Mouse (Mus musculus): ENCODE measurements around the gene Capns1. TPM values are rescaled to one million over a fixed set of nuclear protein-coding genes. Genes with fewer than 3 reads are reported as not detected.

The Capns1 gene
- polyA plus RNA-seq, 1 experiment from 2014 or later: 54.9 TPM

DNA sequence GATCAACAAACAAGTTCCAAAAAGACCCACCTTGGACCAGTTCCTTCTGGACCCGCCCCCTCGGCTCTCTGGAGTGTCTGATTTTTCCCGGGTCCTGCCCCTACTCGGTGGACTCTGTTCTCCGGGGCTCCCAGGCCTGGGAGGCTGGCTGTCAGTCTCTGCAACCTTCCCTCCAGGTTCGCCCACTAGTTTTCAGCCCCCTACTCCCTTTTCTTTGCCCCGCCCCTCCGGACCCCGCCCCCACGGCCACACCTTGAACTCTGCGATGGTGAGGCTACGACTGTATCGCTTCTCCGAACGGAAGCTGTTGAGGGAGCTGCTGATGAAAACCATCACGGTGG is 32.7 kb upstream of the Capns1 start:
- Histone ChIP-seq H3K36me3 (ENCODE audit: control insufficient read depth, insufficient read depth, low read length) (peaks cover 6% of the 10 kb centered on the region; the same call in 1 of the 2 replicates), H3K9ac (ENCODE audit: low read depth, low read length) (peak overlapping the region; percentile 62), H3K27ac (ENCODE audit: low read depth, low read length) (no peak overlapping the region), H3K27me3 (replicated peaks; ENCODE audit: control insufficient read depth, insufficient read depth, low read length) (no peaks in the 10 kb centered on the region), H3K4me2 (peak overlapping the region; percentile 68), H3K4me1 (replicated peaks; ENCODE audit: control insufficient read depth, insufficient read depth, low read length) (peaks cover 5% of the 10 kb centered on the region), H3K4me3 (ENCODE audit: low read depth, low read length) (peak overlapping the region; percentile 79), H3K9me3 (ENCODE audit: control insufficient read depth, low read length) (no peaks in the 10 kb centered on the region)
- no peak for DNase-seq (ENCODE audit: low spot score)
- under 1% methylated on average over 16 of the region's 16 CpGs for WGBS
- peak; percentile 42; the same call in 1 of the 2 replicates for ATAC-seq (replicated peaks; ENCODE audit: low FRiP score)

DNA sequence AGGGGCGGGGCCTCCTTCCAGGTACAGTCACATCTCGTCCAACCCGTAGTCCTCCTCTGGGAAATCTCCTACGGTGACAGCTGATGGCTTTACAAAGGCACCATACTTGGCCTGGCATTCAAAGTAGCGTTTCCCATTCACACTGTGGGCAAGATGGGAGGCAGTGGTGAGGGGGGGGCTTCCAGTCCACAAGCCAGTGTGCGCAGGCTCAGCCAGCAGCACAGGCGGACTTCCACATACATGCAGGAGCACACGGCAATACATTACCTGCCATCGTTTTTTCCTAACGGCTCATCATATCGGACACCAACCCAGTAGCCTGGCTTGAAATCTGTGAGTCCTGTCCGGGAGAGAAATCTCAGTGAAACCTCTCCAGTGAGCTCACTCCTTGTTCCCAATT is 25.6 kb upstream of the Capns1 start:
- no peak overlapping the region for H3K4me3 ChIP-seq (ENCODE audit: low read depth, low read length)
- no peak overlapping the region for H3K4me2 ChIP-seq
- DNase-seq (ENCODE audit: low spot score): no peak
- H3K36me3 ChIP-seq (ENCODE audit: control insufficient read depth, insufficient read depth, low read length): peaks cover 23% of the 10 kb centered on the region
- no peaks in the 10 kb centered on the region for H3K27me3 ChIP-seq (replicated peaks; ENCODE audit: control insufficient read depth, insufficient read depth, low read length)
- H3K4me1 ChIP-seq (replicated peaks; ENCODE audit: control insufficient read depth, insufficient read depth, low read length): peaks cover 4% of the 10 kb centered on the region; the same call in 1 of the 2 replicates
- WGBS: 91% methylated on average over 12 of the region's 12 CpGs
- H3K9me3 ChIP-seq (ENCODE audit: control insufficient read depth, low read length): no peaks in the 10 kb centered on the region
- H3K9ac ChIP-seq (ENCODE audit: low read depth, low read length): no peak overlapping the region
- H3K27ac ChIP-seq (ENCODE audit: low read depth, low read length): no peak overlapping the region
- no peak for ATAC-seq (replicated peaks; ENCODE audit: low FRiP score)

DNA sequence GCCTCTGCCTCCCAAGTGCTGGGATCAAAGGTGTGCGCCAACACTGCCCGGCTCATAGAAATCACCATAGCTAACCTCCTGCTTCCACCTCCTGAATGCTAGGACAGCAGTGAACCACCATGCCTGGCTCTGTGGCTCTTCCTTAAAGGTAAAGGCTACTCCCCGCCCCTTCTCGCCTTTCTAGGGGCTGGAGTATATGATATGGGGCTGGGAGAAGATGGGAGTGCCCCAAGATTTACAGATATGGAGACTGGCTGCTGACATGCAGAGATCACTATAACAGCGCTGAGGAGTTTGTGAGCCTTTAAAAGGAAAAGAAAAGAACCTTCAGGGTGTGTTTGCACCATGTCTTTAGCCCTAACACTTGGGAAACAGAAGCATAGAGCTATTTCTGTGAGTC is 23.6 kb upstream of the Capns1 start:
- no peak for DNase-seq (ENCODE audit: low spot score)
- H3K27me3 ChIP-seq (replicated peaks; ENCODE audit: control insufficient read depth, insufficient read depth, low read length): no peaks in the 10 kb centered on the region
- WGBS: 82% methylated on average over 5 of the region's 5 CpGs
- H3K9ac ChIP-seq (ENCODE audit: low read depth, low read length): no peak overlapping the region
- H3K27ac ChIP-seq (ENCODE audit: low read depth, low read length): no peak overlapping the region
- no peaks in the 10 kb centered on the region for H3K9me3 ChIP-seq (ENCODE audit: control insufficient read depth, low read length)
- H3K4me2 ChIP-seq: no peak overlapping the region
- H3K36me3 ChIP-seq (ENCODE audit: control insufficient read depth, insufficient read depth, low read length): peaks cover 23% of the 10 kb centered on the region
- ATAC-seq (replicated peaks; ENCODE audit: low FRiP score): peak; percentile 40; the same call in 1 of the 2 replicates
- no peak overlapping the region for H3K4me3 ChIP-seq (ENCODE audit: low read depth, low read length)
- peaks cover 7% of the 10 kb centered on the region; the same call in 1 of the 2 replicates for H3K4me1 ChIP-seq (replicated peaks; ENCODE audit: control insufficient read depth, insufficient read depth, low read length)

DNA sequence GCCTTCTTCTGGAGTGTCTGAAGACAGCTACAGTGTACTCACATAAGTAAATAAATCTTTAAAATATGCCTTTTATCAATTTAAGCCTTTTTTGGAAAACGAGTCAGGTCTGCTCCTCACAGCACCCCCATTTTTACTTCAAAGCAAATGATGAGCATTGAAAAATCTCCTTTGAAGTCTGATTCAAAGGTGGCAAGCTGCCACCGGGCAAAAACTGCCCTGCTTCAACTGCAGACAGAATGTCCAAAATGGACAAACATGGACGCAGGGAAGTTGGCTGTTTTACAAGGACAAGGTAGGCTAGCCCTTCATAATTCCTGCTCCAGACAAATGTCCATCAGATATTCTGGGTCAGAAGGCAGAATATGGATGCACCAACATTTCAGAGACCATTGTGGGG is 22.8 kb upstream of the Capns1 start:
- H3K9me3 ChIP-seq (ENCODE audit: control insufficient read depth, low read length): no peaks in the 10 kb centered on the region
- ATAC-seq (replicated peaks; ENCODE audit: low FRiP score): no peak
- DNase-seq (ENCODE audit: low spot score): no peak
- 85% methylated on average over 3 of the region's 3 CpGs for WGBS
- no peak overlapping the region for H3K4me2 ChIP-seq
- H3K4me1 ChIP-seq (replicated peaks; ENCODE audit: control insufficient read depth, insufficient read depth, low read length): peaks cover 7% of the 10 kb centered on the region; the same call in 1 of the 2 replicates
- H3K4me3 ChIP-seq (ENCODE audit: low read depth, low read length): no peak overlapping the region
- H3K27ac ChIP-seq (ENCODE audit: low read depth, low read length): no peak overlapping the region
- H3K9ac ChIP-seq (ENCODE audit: low read depth, low read length): no peak overlapping the region
- no peaks in the 10 kb centered on the region for H3K27me3 ChIP-seq (replicated peaks; ENCODE audit: control insufficient read depth, insufficient read depth, low read length)
- H3K36me3 ChIP-seq (ENCODE audit: control insufficient read depth, insufficient read depth, low read length): peaks cover 19% of the 10 kb centered on the region

DNA sequence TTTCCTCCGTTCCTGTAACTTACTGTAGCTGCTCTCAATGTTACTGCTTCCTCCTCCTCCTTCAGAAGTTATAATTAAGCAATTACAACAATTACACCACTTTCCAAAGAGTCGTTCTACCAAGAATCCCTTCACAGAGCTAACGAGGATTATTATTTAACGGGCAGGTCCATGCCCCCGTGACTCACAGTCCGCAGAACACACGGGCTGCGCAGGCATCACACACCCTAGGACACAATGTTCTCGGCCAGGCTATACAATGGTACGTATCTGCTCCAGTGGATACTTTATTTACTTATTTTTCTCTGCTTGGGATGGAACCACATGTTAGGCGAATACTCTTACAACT is 21.4 kb upstream of the Capns1 start:
- Histone ChIP-seq H3K4me3 (ENCODE audit: low read depth, low read length) (peak overlapping the region; percentile 54), H3K4me2 (peak overlapping the region; percentile 95), H3K36me3 (ENCODE audit: control insufficient read depth, insufficient read depth, low read length) (peaks cover 11% of the 10 kb centered on the region), H3K4me1 (replicated peaks; ENCODE audit: control insufficient read depth, insufficient read depth, low read length) (peaks cover 7% of the 10 kb centered on the region; the same call in 1 of the 2 replicates), H3K27ac (ENCODE audit: low read depth, low read length) (no peak overlapping the region; the same call in 1 of the 2 replicates), H3K9ac (ENCODE audit: low read depth, low read length) (peak overlapping the region; percentile 68), H3K9me3 (ENCODE audit: control insufficient read depth, low read length) (no peaks in the 10 kb centered on the region), H3K27me3 (replicated peaks; ENCODE audit: control insufficient read depth, insufficient read depth, low read length) (no peaks in the 10 kb centered on the region)
- DNase-seq (ENCODE audit: low spot score) (no peak), ATAC-seq (replicated peaks; ENCODE audit: low FRiP score) (no peak)
- WGBS: 26% methylated on average over 11 of the region's 11 CpGs

DNA sequence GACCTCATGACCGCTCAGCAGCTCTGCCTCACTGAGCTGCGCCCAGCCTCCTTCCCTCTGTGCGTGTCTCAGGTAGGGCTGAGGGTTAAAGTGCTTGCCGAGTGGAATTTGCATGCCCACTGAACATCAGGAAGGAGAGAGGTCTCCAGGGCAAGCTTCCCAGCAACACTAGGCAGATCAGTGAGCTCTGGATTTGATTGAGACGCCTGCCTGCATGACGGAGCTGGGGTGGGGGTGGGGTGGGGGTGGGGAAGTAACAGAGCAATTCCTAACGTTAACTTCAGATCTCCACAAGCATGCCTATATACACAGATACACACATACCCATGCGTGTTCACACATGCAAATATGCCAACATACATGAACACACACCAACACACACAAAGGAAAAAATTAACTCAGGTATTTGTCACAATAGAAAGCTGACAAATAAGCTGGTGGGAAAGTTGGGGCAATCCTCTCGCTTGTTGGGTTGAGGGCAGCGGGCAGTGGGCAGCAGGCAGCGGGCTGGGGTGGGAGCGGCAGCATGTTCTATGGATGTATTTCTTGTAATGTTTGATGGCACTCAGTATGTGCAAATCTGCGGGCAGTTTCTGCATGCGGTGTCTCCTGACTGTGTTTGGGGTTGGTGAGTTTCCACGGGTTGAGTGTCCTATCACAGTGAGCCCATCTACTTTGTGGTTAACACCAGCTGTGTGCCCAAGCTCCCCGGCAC is 20.8 kb upstream of the Capns1 start:
- no peaks in the 10 kb centered on the region for H3K27me3 ChIP-seq (replicated peaks; ENCODE audit: control insufficient read depth, insufficient read depth, low read length)
- 4% methylated on average over 16 of the region's 16 CpGs for WGBS
- H3K4me3 ChIP-seq (ENCODE audit: low read depth, low read length): peak overlapping the region; percentile 54
- peaks cover 10% of the 10 kb centered on the region for H3K36me3 ChIP-seq (ENCODE audit: control insufficient read depth, insufficient read depth, low read length)
- peak overlapping the region; percentile 95 for H3K4me2 ChIP-seq
- peak overlapping the region; percentile 68 for H3K9ac ChIP-seq (ENCODE audit: low read depth, low read length)
- H3K4me1 ChIP-seq (replicated peaks; ENCODE audit: control insufficient read depth, insufficient read depth, low read length): peaks cover 7% of the 10 kb centered on the region; the same call in 1 of the 2 replicates
- peak; percentile 63 for DNase-seq (ENCODE audit: low spot score)
- H3K27ac ChIP-seq (ENCODE audit: low read depth, low read length): no peak overlapping the region; the same call in 1 of the 2 replicates
- peak; percentile 50 for ATAC-seq (replicated peaks; ENCODE audit: low FRiP score)
- no peaks in the 10 kb centered on the region for H3K9me3 ChIP-seq (ENCODE audit: control insufficient read depth, low read length)

DNA sequence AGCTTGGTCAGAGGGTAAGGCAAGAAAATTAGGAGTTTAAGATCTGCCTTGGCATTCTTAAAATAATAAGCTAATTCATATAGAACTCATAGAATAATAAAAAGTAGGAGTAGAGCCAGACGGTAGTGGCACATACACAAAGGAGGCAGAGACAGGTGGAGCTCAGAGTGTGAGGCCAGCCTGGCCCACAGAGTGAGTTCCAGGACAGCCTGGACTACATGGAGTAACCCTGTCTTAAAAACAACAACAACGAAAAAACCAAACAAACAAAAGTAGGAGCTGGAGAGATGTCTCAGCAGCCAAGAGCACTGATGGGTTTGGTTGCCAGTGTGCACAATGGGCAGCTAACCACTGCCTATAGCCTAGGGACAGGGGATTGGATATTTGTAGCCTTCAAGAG is 18.7 kb upstream of the Capns1 start:
- H3K4me2 ChIP-seq: no peak overlapping the region
- no peak overlapping the region for H3K4me3 ChIP-seq (ENCODE audit: low read depth, low read length)
- no peaks in the 10 kb centered on the region for H3K27me3 ChIP-seq (replicated peaks; ENCODE audit: control insufficient read depth, insufficient read depth, low read length)
- 70% methylated on average over 2 of the region's 2 CpGs for WGBS
- ATAC-seq (replicated peaks; ENCODE audit: low FRiP score) (no peak), DNase-seq (ENCODE audit: low spot score) (no peak)
- H3K36me3 ChIP-seq (ENCODE audit: control insufficient read depth, insufficient read depth, low read length): no peaks in the 10 kb centered on the region
- no peak overlapping the region for H3K27ac ChIP-seq (ENCODE audit: low read depth, low read length)
- H3K9ac ChIP-seq (ENCODE audit: low read depth, low read length): no peak overlapping the region
- H3K9me3 ChIP-seq (ENCODE audit: control insufficient read depth, low read length): no peaks in the 10 kb centered on the region
- peaks cover 7% of the 10 kb centered on the region; the same call in 1 of the 2 replicates for H3K4me1 ChIP-seq (replicated peaks; ENCODE audit: control insufficient read depth, insufficient read depth, low read length)

DNA sequence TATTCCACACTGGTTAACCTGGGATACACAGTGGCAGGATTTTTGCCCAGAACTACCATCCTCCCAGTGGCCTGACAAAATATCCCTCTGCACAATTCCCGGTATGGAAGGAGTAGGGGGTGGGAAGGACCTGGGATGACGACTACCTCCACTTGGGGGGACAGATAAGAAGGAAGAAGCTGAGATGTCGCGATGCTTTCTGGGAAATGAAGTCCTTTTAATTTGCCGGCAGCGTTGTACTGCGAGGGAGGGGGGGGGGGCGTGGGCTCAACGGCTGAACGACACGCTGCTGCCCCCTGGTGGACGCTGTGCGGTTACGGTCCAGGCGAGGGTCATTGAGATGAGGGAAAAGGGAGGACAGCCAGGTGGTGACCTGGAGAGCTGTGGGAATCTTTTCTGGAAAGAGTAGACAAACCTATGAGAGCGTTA is 18.1 kb upstream of the Capns1 start:
- DNase-seq (ENCODE audit: low spot score): peak; percentile 83
- Histone ChIP-seq H3K9ac (ENCODE audit: low read depth, low read length) (no peak overlapping the region), H3K36me3 (ENCODE audit: control insufficient read depth, insufficient read depth, low read length) (no peaks in the 10 kb centered on the region), H3K4me3 (ENCODE audit: low read depth, low read length) (no peak overlapping the region), H3K27ac (ENCODE audit: low read depth, low read length) (no peak overlapping the region), H3K4me1 (replicated peaks; ENCODE audit: control insufficient read depth, insufficient read depth, low read length) (peaks cover 7% of the 10 kb centered on the region; the same call in 1 of the 2 replicates), H3K27me3 (replicated peaks; ENCODE audit: control insufficient read depth, insufficient read depth, low read length) (no peaks in the 10 kb centered on the region), H3K4me2 (peak overlapping the region; percentile 33), H3K9me3 (ENCODE audit: control insufficient read depth, low read length) (no peaks in the 10 kb centered on the region)
- ATAC-seq (replicated peaks; ENCODE audit: low FRiP score): peak; percentile 73
- 3% methylated on average over 16 of the region's 16 CpGs for WGBS

DNA sequence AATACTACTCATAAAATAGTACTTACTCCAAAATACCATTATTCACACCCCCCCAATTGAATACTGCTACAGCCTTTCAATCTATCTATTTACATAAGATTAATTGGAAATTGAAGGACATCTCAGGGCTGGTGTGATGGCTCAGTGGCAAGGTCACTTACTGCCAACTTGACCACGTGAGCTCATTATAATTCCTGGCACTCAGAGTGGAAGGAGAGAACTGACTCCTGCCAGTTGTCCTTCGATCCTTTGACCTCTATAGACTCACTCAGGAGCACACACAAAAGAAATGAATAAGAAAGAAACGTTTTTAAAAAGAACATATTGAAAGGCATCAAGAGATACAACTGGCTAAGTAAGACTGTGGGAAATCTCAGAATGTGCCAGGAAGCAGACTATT is 17.3 kb upstream of the Capns1 start:
- WGBS: 84% methylated on average over 3 of the region's 3 CpGs
- Histone ChIP-seq H3K4me2 (no peak overlapping the region), H3K36me3 (ENCODE audit: control insufficient read depth, insufficient read depth, low read length) (no peaks in the 10 kb centered on the region), H3K4me1 (replicated peaks; ENCODE audit: control insufficient read depth, insufficient read depth, low read length) (peaks cover 7% of the 10 kb centered on the region; the same call in 1 of the 2 replicates), H3K27me3 (replicated peaks; ENCODE audit: control insufficient read depth, insufficient read depth, low read length) (no peaks in the 10 kb centered on the region), H3K9me3 (ENCODE audit: control insufficient read depth, low read length) (no peaks in the 10 kb centered on the region), H3K9ac (ENCODE audit: low read depth, low read length) (no peak overlapping the region), H3K27ac (ENCODE audit: low read depth, low read length) (no peak overlapping the region), H3K4me3 (ENCODE audit: low read depth, low read length) (no peak overlapping the region)
- ATAC-seq (replicated peaks; ENCODE audit: low FRiP score): no peak
- no peak for DNase-seq (ENCODE audit: low spot score)

Measured in liver, embryonic 11.5 days (tissue).